Mouse (Mus musculus) retina, postnatal 1 day (tissue): ENCODE measurements around the gene Tnni3.

ENCODE experiments used
- DNase-seq: peaks from one replicate; pipeline ENCODE4 v3.0.0-alpha.2; 2012

Gene Tnni3

DNA sequence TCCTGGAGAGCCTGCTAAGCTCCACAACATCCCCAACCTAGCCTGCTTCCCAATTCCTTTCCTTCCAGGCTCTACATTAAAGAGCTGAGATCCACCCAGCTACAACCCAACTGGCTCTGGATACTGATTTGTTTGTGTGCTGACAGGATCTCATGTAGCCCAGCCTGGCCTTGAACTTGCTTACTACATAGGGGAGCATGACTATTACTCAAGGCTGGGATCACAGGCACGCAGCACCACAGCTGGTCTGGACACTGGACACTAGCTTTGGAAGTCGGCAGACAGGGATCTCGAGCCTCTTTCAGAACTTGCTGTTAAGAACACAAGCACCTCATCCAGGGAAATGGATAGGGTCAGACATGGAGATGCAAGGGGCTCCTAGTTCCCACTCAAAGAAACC, 27.6 kb downstream of the Tnni3 start:
- no peak for DNase-seq

DNA sequence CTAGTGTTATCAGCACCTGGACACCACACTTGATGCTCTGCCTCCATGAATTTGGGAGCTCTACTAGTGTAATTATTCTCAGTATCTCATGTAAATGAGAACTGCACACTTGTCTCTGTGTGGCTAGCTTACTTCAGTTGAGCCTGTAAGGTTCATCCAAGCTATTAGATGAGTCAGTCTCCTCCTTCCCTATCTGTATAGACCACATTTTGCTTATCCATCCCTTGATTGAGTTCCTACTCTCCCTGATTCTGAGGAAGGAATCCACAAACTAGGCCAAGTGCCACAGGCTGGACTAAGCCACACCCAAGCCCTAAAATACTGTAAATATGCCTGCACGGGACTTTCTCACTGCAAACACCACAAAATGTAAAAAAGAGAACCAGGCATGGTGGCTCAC, 30.0 kb downstream of the Tnni3 start:
- no peak for DNase-seq

DNA sequence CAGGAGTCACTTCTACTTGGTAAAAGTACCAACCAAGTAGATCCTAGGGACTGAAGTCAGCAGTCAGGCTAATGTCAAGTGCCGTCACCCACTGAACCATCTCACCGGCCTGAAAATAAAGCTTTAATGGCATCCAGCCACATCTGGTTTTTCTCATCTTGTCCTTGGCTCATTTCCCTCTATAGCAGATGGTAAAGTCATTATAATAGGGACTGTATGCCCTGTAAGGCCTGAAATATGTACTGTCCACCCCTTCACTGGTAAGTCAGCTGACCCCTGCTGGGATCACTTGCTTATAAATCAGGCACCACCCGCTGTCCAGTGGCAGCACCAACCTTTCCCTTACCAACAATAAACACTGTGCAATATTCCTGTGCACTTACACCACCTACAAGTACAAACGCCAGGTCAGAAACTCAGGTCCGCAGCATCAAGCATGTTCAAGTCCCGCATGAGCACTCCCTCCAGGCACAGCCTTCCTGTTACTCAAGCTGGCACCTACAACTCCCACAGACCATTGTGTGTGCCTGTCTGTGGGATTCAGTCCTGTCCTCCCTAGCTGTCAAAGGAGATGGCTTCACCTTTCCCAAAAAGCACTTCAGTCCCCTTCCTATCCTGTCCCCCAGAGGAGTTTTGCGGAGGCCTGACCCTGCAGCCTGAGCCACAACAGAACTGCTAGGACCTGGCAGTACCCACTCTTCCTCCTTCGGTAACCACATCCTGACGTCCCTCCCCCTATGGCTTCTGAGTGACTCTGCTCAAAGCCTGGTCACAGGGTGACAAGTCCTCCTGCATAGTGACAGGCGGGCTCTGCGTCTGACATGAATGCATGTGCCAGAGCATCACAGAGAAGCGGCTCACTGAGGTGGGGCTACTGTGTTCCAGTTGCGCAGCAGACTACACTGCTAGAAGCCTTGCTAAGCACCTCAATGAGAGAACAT, 31.5 kb downstream of the Tnni3 start:
- no peak for DNase-seq

DNA sequence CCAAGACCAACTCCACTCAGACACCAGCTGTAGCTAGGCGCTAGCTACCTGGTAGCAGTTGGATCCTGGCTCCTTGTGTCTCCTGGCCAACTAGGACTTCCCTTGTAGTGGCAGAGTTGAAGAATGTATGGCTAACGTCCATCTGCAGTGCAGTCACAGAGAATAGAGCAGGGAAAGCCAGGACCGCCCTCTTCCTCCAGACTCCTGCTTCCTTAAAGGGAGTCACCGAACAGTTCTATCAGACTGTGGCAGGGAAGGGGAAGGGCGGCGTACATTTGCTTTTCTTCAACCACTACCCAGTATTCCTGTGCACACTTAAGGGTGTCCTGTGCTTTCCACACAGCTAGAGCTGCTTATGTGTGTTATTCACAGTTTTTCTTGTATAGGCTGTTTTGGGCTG, 32.7 kb downstream of the Tnni3 start:
- no peak for DNase-seq

DNA sequence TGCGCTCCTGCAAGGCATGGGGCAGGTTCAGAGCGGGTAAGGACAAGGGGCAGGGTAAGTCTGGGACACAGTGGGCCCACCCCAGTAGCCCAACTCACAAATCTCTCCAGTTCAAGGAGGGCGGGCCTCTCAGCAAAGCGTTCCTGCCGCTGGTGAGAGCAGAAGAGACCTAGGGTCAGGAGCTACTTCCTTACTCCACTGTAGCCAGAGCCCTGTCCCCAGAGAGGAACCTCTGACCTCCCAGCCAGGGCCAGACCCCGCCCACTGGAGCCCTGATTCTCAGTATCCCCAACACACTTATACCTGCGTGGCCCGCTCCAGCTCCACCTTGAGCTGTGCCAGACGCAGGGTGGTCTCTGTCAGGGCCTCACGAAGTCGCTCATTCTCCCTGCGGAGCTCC, 41.7 kb downstream of the Tnni3 start:
- DNase-seq: no peak

DNA sequence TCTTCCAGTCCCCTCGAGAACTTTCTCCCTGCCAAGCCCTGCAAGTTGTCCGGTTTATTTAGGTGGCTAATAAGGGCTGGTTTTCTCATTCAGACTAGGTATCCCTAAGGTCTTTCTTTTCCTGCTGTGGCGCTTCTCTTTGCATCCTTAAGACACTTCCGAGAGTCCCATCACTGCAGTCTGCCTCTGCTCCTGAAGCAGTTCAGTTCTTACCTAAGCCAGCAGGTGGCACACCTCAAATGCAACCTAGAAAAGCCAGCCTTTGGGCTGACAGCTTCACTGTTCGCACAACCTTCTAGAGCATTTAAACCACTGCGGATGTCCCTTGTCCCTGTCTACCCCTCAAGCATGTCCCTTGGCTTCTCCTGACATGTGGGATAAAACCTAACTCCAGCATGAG, 44.4 kb downstream of the Tnni3 start:
- DNase-seq: peak; percentile 66

DNA sequence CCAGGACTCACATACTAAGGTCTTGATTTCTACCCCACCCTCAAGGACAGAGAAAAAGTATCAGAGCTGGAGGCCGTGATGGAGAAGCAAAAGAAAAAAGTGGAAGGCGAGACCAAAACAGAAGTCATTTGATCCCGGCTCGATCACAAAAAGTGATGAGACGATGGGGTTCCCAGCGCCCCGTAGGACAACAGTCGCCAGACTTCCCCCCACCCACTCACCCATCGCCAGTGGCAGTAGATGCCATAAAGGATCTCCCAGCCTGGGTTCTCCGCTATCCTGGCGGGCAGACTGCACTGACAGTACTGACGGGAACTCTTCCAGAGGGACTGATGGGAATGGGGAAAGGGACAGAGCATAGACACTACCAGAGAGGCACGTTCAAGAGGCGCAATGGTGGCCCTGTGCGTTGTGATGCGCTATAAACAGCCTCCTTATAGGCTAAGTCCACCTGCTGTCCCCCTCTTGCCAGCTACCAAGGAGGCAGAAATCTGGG, 45.2 kb downstream of the Tnni3 start:
- DNase-seq: no peak

DNA sequence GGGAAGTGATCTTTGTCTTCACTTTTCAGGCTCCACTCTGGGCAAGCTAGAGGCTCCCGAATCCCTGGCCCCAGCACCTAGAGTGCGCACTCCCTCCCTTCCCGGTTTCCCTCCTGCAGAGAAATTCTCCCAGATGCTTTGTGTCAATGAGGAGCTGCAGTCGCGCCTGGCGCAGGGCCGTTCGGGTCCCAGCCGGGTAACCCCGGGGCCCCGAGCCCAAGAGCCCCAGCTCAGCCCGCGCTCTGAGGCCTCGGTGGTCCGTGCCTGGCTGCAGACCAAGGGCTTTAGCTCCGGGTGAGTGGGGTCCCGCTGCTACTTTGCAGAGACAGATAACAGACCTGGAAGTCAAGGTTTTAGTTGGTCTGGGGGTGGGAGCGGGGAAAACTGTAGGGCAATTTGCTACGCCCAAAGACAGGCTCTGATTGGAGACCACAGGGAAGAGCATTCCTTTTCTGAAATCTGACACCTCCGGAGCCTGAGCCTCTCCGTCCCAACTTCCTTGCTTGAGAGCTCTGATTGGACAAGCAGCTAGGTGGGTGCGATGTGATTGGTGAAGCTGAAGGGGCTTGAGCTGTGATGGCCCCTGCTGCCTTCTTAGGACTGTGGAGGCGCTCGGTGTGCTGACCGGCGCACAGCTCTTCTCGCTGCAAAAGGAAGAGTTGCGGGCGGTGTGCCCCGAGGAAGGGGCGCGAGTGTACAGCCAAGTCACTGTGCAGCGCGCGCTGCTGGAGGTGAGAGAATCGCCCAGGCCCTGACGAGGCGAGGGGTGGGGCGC, 45.8 kb downstream of the Tnni3 start:
- DNase-seq: peak; percentile 97

DNA sequence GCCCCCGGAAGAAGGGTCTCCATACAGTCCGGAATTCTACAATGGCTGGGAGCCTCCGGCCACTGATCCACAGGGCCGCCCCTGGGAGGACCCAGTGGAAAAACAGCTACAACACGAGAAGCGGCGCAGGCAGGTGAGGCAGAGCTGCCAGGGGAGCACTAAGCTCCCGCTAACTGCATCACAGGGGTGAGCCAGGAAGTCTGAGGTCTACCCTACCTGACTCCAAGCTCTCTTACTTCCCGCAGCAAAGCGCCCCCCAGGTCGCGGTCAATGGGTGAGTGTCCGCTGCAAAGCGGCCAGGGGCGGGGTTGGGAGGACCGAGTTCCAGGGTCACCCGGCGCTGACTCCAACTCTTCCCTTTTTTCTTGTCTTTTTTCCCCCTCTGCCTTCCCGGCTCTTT, 50.1 kb downstream of the Tnni3 start:
- DNase-seq: no peak

DNA sequence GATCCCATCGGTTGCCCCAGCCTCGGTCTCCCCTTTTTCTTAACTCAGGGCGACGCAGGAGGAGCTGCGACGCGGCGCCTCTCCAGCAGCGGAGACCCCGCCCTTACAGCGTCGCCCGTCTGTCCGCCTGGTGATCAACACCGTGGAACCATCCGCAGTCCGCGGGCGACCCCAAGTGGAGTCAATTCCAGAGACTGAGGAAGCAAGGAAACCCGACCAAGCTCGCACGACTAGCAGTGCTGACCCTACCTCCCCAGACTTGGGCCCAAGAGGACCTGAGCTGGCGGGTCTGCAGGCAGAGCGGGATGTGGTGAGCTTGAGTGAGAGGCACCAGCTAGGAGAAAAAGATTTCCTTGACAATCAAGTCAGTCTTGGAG, 52.9 kb downstream of the Tnni3 start:
- DNase-seq: peak; percentile 79

DNA sequence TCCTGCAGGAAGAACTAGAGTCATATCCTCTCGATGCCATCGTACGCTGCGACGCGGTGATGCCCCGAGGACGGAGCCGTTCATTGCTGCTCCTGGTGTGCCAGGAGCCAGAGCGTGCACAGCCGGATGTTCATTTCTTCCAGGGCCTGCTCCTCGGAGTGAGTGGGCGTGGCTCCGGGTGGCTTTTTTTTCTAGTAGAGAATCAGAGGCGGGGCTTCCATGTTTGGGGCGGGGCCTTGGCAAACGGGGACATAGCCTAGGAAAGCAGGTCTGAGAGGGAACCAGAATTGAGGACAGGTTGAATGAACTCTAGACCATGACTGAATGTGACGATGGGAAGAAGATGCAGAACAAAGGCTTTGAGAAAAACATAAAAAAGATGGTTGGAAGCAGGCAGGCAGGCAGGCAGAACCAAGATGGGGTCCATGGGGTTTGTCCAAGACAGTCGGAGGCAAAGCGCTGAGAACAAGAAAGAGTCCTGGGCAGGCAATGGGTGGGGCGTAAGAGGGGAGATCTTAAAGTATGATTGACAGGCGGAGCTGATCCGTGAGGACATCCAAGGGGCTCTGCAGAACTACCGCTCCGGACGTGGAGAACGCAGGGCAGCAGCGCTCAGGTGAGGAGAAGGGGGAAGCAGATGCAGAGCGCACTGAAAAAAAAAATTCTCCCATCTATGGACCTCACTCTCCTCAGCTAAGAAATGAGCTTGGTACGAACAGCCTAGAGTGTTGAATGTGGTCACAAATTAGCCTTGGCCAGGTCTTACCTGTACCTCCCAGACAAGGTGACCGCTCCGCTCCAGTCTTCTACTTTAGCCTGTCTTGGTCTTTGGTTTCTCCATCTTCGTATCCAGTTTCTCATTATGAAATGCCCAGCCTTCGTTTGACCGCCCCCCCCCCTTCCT, 53.5 kb downstream of the Tnni3 start:
- DNase-seq: peak; percentile 83
